Mouse (Mus musculus): Measurements from ENCODE around the gene Nlk. TPM values are rescaled to one million over a fixed set of nuclear protein-coding genes. Genes with fewer than 3 reads are reported as not detected.

Nlk gene
- polyA plus RNA-seq, 1 experiment: 25.6 TPM

DNA sequence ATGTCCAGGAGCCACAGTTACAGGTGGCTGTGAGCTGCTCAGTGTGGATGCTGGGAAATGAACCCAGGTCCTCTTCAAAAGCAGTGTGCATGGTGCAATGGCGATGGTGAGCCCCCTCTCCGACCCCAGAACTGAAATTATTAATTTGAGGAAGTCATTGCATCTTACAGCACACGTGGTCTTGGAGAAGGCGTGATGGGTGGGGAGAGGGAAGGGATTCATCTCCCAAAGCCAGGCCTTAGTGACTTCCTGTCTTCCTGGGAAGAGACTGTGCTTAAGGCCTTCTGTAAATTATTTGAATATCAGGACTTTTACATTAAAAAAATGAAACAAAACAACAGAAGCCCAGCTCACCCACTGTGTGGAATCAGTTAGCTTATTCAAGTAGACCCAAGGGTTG is 141.1 kb downstream of the Nlk start:
- no peak for DNase-seq
- no peaks in the 10 kb centered on the region for H3K27me3 ChIP-seq (ENCODE audit: control insufficient read depth, insufficient read depth, low read length)
- H3K4me1 ChIP-seq (ENCODE audit: control insufficient read depth, insufficient read depth, low read length): no peaks in the 10 kb centered on the region
- H3K27ac ChIP-seq (ENCODE audit: insufficient read depth, low read length): no peak overlapping the region
- H3K4me3 ChIP-seq (replicated peaks; ENCODE audit: insufficient read depth, low read depth, low read length): no peak overlapping the region
- 81% methylated on average over 4 of the region's 4 CpGs for WGBS
- TF ChIP-seq POLR2A (IDR thresholded peaks at IDR 0.05; ENCODE audit: borderline replicate concordance, insufficient read depth, low read length) (no peak), CTCF (IDR thresholded peaks at IDR 0.05; ENCODE audit: borderline replicate concordance, insufficient read depth, low read depth, low read length) (no peak)

DNA sequence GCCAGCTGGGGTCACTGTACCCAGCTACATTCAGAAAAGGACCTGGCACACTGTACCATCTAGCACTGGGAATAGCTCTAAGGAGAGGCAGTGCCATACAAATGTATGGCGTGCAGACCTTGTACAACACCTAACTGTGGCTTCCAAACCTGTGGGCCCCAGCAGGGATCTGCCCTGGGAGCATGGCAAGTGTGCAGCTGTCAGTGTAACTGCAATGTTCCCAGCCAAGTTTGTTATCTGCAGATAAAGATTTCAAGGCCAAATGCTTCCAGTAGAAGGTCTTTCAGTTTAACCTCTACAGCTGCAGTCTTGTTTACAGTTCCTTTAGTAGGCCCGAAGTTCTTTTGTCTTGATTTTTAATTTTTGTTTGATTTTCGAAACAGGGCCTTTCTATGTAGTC is 141.6 kb downstream of the Nlk start:
- H3K27me3 ChIP-seq (ENCODE audit: control insufficient read depth, insufficient read depth, low read length): no peaks in the 10 kb centered on the region
- no peak for DNase-seq
- no peak overlapping the region for H3K4me3 ChIP-seq (replicated peaks; ENCODE audit: insufficient read depth, low read depth, low read length)
- H3K27ac ChIP-seq (ENCODE audit: insufficient read depth, low read length): no peak overlapping the region
- TF ChIP-seq CTCF (IDR thresholded peaks at IDR 0.05; ENCODE audit: borderline replicate concordance, insufficient read depth, low read depth, low read length): no peak
- no peak for TF ChIP-seq POLR2A (IDR thresholded peaks at IDR 0.05; ENCODE audit: borderline replicate concordance, insufficient read depth, low read length)
- no peaks in the 10 kb centered on the region for H3K4me1 ChIP-seq (ENCODE audit: control insufficient read depth, insufficient read depth, low read length)
- WGBS: 79% methylated on average over 3 of the region's 3 CpGs

DNA sequence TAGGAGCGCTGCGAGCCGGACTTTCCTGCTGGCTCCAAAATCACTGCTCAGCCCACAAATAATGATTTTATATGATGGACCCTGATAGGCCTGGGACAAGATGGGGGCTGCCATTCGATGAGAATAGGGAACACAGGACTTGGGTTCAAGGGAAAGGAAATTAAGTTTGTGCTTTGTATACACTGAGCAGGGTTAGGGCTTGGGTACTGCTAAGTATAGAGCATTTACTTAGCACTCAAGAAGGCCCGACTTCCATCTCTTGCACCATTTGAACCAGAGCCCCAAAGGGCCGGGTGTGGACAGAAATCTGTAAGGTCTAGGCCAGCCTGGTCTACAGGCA is 146.1 kb downstream of the Nlk start:
- 34% methylated on average over 6 of the region's 6 CpGs for WGBS
- Histone ChIP-seq H3K4me1 (ENCODE audit: control insufficient read depth, insufficient read depth, low read length) (no peaks in the 10 kb centered on the region), H3K27me3 (ENCODE audit: control insufficient read depth, insufficient read depth, low read length) (no peaks in the 10 kb centered on the region), H3K27ac (ENCODE audit: insufficient read depth, low read length) (no peak overlapping the region), H3K4me3 (replicated peaks; ENCODE audit: insufficient read depth, low read depth, low read length) (peak overlapping the region; percentile 80)
- no peak for TF ChIP-seq POLR2A (IDR thresholded peaks at IDR 0.05; ENCODE audit: borderline replicate concordance, insufficient read depth, low read length)
- TF ChIP-seq CTCF (IDR thresholded peaks at IDR 0.05; ENCODE audit: borderline replicate concordance, insufficient read depth, low read depth, low read length): no peak
- no peak for DNase-seq

DNA sequence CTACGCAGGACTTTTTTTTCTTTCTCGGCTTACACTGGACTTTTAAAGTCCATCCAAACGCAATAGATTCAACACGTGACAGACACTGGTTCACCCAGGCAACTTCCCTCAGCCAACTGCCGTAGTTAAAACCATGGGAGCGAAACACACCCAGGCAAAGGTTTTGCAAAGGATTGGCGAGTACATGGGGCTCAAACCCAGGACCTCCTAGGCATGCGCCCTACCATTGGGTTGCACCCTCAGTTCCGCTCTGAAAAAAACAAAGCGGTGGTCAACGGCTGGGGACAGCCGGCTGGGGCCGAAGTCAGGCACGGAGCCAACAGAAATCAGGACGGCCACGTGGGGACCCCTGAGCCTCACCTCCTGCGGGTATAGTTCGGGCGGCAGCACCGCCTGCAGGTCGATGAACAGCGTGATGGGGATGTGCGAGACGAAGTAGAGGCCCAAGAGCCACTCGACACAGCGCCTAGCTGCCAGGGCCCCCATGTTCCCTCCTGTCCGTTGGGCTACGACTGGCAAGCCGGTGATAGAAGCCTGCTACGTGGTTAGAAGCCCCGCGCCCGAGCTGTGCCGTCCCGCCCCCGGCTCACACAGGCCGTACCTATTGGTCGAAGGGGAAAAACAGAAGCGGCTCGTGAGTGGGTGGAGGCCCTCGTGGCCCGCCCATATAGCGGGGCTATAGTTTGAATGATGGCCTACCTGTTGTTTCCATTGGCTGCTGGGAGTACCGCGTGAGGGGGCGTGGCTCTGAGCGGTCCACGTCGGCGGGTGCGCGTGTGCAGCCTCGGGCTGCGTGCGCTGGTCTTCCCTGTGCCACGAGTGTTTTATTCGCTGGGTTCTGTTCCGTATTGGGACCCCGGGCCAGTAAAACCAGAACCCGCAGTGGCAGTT is 146.8 kb downstream of the Nlk start, which contains the start of gene Tmem97:
TSS of gene Tmem97 (minus strand) at position 610 of the 891 bp plus-strand sequence.
- H3K27me3 ChIP-seq (ENCODE audit: control insufficient read depth, insufficient read depth, low read length): no peaks in the 10 kb centered on the region
- TF ChIP-seq CTCF (IDR thresholded peaks at IDR 0.05; ENCODE audit: borderline replicate concordance, insufficient read depth, low read depth, low read length) (no peak), POLR2A (IDR thresholded peaks at IDR 0.05; ENCODE audit: borderline replicate concordance, insufficient read depth, low read length) (peak; percentile 94)
- H3K27ac ChIP-seq (ENCODE audit: insufficient read depth, low read length): peak within 1 kb of the TSS; percentile 22; the same call in 1 of the 2 replicates
- DNase-seq: peak; percentile 93 to 97
- under 1% methylated on average over 60 of the region's 60 CpGs for WGBS
- H3K4me3 ChIP-seq (replicated peaks; ENCODE audit: insufficient read depth, low read depth, low read length): peak within 1 kb of the TSS; percentile 80
- H3K4me1 ChIP-seq (ENCODE audit: control insufficient read depth, insufficient read depth, low read length): no peaks in the 10 kb centered on the region

DNA sequence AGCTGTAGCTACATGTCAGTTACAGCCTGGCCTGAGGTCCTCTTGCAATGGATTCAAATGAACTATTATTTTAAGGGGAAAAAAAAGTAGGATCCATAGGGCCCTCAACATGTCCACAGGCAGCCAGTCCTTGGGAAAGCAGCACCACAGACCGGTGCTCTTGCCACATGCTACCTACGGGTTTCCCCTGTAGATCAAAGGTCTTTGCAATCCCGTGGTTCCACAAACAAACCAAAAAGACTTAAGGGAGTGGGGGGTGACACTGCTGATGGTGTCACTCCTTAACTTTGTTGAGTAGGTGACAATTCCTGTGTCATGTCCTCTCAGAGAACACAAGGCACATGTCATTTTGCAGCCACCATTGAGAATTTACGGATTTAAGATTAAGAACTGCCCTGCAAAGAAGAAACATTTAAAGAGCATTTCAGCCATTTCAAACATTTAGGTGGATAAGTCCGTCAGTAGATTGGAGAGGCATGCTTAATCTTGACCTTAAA is 147.6 kb downstream of the Nlk start:
- Histone ChIP-seq H3K27ac (ENCODE audit: insufficient read depth, low read length) (no peak overlapping the region), H3K4me1 (ENCODE audit: control insufficient read depth, insufficient read depth, low read length) (no peaks in the 10 kb centered on the region), H3K4me3 (replicated peaks; ENCODE audit: insufficient read depth, low read depth, low read length) (peak overlapping the region; percentile 80), H3K27me3 (ENCODE audit: control insufficient read depth, insufficient read depth, low read length) (no peaks in the 10 kb centered on the region)
- 34% methylated on average over 5 of the region's 5 CpGs for WGBS
- TF ChIP-seq CTCF (IDR thresholded peaks at IDR 0.05; ENCODE audit: borderline replicate concordance, insufficient read depth, low read depth, low read length) (no peak), POLR2A (IDR thresholded peaks at IDR 0.05; ENCODE audit: borderline replicate concordance, insufficient read depth, low read length) (no peak)
- DNase-seq: no peak

DNA sequence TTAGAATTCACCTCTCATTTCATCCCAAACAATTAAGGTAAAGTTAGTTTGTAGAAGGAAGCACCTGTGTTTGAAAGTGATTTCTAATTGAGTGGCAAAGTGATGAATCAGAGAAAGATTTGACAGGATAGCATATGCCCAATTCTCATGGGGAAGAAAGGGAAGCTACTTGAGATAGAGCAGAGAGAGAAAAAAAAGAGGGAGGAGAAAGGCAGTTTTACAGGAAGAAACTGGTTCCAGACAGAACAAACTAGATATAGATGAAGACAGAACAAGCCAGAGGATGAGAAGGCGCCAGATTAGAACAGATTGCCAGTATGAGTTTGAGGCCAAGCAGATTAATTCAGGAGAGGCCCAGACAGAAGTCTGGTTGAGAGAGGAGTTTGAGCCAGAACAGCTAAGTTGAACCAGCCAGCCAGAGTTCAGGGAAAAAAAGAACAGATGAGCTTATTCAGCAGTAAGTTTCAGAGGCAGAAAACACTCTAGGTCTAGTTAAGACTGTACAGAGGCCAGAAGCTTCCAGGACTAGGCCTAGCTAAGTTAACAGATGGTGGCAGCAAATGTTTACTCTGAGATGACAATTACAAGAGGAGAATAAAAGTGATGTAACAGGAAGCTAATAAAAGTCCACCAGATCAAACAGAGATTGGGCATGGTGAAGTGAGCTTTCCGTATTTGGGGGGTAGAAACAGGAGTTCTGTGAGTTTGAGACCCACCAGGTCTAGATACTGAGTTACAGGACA is 149.3 kb downstream of the Nlk start:
- 84% methylated on average over 2 of the region's 2 CpGs for WGBS
- no peak for TF ChIP-seq POLR2A (IDR thresholded peaks at IDR 0.05; ENCODE audit: borderline replicate concordance, insufficient read depth, low read length)
- TF ChIP-seq CTCF (IDR thresholded peaks at IDR 0.05; ENCODE audit: borderline replicate concordance, insufficient read depth, low read depth, low read length): no peak
- H3K27me3 ChIP-seq (ENCODE audit: control insufficient read depth, insufficient read depth, low read length): no peaks in the 10 kb centered on the region

DNA sequence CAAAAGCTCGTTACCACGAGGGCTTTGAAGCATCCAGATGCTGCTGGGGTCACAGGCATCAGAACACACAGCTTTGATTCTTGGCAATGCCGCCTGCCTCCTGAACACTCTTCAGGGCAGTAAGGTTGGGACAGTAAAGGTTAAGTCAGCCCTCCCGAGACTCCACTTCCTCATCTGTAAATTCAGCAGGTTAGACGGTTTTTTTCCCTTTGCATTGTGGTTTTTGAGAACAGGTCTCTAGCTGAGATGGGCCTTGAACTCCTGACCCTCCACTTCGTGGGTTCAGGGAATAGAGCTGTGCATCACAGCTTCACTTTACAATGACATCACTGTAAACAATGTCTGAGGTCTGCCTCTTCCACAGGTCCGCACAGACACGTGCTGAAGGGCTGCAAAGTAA is 152.0 kb downstream of the Nlk start:
- no peaks in the 10 kb centered on the region for H3K4me1 ChIP-seq (ENCODE audit: control insufficient read depth, insufficient read depth, low read length)
- 77% methylated on average over 8 of the region's 8 CpGs for WGBS
- H3K27ac ChIP-seq (ENCODE audit: insufficient read depth, low read length): no peak overlapping the region
- H3K4me3 ChIP-seq (replicated peaks; ENCODE audit: insufficient read depth, low read depth, low read length): no peak overlapping the region
- no peak for DNase-seq
- no peaks in the 10 kb centered on the region for H3K27me3 ChIP-seq (ENCODE audit: control insufficient read depth, insufficient read depth, low read length)
- TF ChIP-seq CTCF (IDR thresholded peaks at IDR 0.05; ENCODE audit: borderline replicate concordance, insufficient read depth, low read depth, low read length) (no peak), POLR2A (IDR thresholded peaks at IDR 0.05; ENCODE audit: borderline replicate concordance, insufficient read depth, low read length) (no peak)

More for the DNA sequence above, 149.3 kb downstream of the Nlk start:
- no peak for DNase-seq
- no peaks in the 10 kb centered on the region for H3K4me1 ChIP-seq (ENCODE audit: control insufficient read depth, insufficient read depth, low read length)
- no peak overlapping the region for H3K4me3 ChIP-seq (replicated peaks; ENCODE audit: insufficient read depth, low read depth, low read length)
- H3K27ac ChIP-seq (ENCODE audit: insufficient read depth, low read length): no peak overlapping the region
